Mouse (Mus musculus) left cerebral cortex, postnatal 14 days (tissue): ENCODE measurements at regions not wholly inside any gene's neighbourhood (a gene's known extent, or its start where the extent isn't known, plus 50 kb on each side); places are given as distances from the start of the nearest gene placed in this dataset.

Experiments
- DNase-seq, 2 experiments: peaks; one replicate each; pipeline ENCODE4 v3.0.0; 2021 to 2022; ENCODE audit warnings: low spot score in 2 of 2, mixed read lengths in 1 of 2
- intact Hi-C: fragments of 180-260 bp; cut with DNase I; formaldehyde crosslinking; loops from one replicate; pipeline ENCODE4 v1.15.1; 2025

GRCm38 (mm10) chr3:70860909-70861675 is 853.7 kb downstream of the Otol1 start:
- intact Hi-C loops: no loop called here
- no peak for DNase-seq

GRCm38 (mm10) chr3:70873688-70874551 is 866.5 kb downstream of the Otol1 start:
- DNase-seq: peak; percentile 31 to 43
- intact Hi-C loops: no loop called here

- DNase-seq: peak in 1 of 2 experiments; percentile 2
- intact Hi-C loops: no loop called here
These were observed 867.2 kb downstream of the Otol1 start for GRCm38 (mm10) chr3:70874614-70875013.
